Mouse (Mus musculus): ENCODE measurements around the gene Ncoa7. TPM values are rescaled to one million over a fixed set of nuclear protein-coding genes. Genes with fewer than 3 reads are reported as not detected.

Ncoa7 gene
- polyA plus RNA-seq, 1 experiment from 2014 or later, result 16.4 TPM

GRCm38 (mm10) chr10:30749807-30750206, 53.3 kb downstream of the Ncoa7 start:
- no peak for DNase-seq (ENCODE audit: low spot score)

- DNase-seq (ENCODE audit: low spot score), result no peak
Observed at GRCm38 (mm10) chr10:30745238-30745974, 57.7 kb downstream of the Ncoa7 start.

- no peak for DNase-seq (ENCODE audit: low spot score)
Observed at GRCm38 (mm10) chr10:30743275-30743674, 59.9 kb downstream of the Ncoa7 start.

- no peak for DNase-seq (ENCODE audit: low spot score)
Observed at GRCm38 (mm10) chr10:30738403-30738802, 64.7 kb downstream of the Ncoa7 start.

DNA sequence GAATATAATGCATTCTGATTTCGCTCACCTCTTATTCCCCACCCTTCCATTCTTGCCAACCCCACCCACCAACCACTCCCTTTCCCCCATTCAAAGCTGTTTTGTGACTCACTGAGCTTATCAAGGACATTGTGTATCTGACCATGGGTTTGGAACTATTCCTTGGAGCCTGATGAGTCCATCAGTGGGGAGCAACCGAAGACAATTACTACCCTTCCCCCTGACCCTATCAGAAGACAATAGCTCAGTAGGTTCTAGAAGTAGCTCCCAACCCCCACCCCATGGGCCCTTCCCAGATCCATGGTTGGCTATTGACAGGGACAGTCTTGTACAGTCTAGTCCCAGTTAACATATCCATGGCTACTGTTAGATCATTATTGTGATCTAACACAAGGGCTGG, 65.8 kb downstream of the Ncoa7 start:
- no peak for DNase-seq (ENCODE audit: low spot score)

DNA sequence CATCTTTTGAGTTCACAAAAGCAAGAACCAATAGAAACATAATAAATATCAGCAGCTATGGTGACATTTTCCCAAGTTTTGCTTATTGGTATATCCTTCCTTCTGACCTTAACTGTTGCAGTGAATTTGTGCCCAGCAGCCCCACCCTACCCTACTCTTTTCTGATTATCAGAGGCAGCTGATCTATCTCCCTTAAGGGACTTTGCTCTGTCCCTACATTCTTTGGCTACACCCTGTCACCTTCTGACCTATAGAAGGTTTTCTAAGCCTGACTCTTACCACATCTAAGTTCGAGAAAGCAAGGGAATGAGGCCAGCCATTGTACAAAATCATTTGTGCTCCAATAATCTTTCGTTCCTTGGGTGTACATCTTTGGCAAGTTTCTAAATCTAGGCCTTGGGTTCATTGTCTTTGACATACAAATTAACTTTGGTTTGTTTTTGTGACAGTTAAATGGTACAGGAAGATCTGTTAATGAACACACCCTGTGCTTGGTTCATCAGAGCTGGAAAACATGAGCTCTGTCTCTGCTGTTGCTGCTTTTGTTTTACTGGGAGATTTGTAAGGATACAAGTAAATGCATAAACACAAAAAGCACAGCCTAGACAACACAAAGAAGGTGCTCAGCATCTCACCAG, 69.9 kb downstream of the Ncoa7 start:
- DNase-seq (ENCODE audit: low spot score), result no peak

DNA sequence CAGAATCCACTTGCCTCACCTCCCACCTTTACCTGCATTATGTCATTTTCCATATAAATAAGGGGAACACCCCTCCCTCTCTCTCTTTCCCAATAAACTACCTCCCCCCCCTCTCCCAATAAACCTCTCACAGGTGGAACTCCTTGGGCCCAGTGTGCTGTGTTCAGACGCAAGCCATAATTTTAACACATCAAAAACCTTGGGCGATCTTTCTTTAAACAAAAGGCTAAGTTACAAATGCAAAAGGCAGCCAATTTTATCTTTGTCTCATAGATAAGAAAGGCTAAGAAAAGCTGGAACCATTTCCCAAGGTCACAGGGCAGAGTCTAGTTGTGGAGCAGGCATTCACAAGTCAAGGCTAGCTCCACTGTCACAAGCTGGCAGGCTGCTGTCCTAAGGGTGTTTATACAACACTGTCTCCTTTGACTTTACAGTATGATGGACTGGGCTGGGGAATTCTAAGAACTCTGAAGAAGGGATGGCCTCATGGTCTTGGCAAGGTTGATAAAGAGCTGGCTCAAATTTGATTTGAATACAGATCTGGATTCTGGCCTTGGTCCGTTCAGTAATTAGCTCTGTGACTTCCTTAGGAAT, 71.7 kb downstream of the Ncoa7 start:
- DNase-seq (ENCODE audit: low spot score), result no peak

- no peak for DNase-seq (ENCODE audit: low spot score)
Observed at GRCm38 (mm10) chr10:30730791-30731190, 72.3 kb downstream of the Ncoa7 start.

DNA sequence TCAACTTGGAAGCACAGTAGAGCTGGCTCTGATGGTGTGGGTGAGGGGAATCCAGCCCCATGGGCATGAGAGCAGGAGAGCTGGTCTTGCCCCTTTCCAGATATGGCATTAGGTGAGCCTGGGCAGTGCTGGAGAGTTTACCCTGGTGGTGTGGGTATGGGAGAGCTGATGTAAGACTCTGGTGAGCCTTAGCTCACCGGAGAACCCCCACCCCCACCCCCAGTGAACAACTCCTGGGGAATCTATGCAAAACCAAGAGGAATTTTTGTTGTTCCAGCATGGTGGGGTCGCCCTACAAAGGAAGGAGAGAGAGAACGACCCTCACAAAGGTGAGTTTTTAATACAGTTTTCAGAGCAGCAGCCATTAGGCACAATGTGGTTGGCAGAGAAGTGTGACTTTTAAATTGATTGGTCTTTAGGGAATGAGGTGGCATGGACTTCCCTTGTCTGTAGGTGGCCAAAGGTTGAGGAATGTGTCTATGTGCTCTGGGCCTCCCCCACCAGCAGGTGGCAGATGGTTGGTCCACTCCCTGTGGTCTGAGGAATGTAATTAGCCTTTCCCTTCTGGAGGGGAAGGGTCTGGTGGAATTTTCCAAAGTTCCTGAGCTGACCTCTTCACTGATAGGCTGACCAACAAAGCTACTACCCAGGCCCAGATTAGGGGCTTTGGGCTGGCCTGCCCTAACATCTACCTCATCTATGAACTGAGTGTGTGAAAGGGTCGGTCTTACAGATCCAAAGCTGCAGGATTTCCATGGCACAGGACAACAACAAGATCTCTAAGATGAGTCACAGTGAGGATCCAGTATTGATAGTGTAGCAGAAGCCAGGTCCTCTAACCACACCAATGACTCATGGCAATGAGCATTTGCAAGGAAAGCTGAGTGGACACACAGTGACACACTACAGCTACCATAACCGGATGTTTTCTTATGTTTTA, 73.7 kb downstream of the Ncoa7 start:
- DNase-seq (ENCODE audit: low spot score), result no peak

GRCm38 (mm10) chr10:30723014-30723413, 80.1 kb downstream of the Ncoa7 start:
- no peak for DNase-seq (ENCODE audit: low spot score)

DNA sequence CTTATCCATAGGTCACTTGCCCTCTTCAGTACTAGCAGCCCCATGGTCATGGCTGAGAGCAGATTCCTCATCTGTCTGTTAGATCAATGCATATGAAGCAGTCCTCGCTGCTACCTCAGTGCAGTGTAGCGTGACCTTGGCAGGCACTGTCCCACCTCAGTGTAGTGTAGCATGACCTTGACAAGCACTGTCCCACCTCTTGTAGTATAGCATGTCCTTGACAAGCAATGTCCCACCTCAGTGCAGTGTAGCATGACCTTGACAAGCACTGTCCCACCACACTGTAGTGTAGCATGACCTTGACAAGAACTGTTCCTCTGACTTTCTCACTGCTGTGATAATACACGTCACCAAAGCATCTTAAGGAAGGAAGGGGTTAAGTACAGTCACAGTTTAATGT, 82.6 kb downstream of the Ncoa7 start:
- no peak for DNase-seq (ENCODE audit: low spot score)

DNA sequence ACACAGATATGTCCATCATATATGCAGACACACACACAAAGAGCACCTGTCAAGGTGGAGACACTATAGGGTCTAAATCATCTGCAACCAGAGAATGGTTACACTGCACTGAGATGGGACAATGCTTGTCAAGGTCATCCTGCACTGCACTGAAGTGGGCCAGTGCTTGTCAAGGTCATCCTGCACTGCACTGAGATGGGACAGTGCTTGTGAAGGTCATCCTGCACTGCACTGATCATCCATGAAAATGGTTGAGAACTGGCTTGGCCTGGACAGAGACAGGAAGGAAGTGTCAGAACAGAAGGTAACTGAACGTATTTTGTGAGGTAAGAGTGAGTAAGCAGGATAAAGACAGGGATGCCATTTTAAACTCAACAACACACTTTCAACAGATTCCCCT, 83.2 kb downstream of the Ncoa7 start:
- no peak for DNase-seq (ENCODE audit: low spot score)

- DNase-seq (ENCODE audit: low spot score), result peak; percentile 79
Observed at GRCm38 (mm10) chr10:30718703-30719340, 84.3 kb downstream of the Ncoa7 start.

GRCm38 (mm10) chr10:30716171-30716570, 87.0 kb downstream of the Ncoa7 start:
- DNase-seq (ENCODE audit: low spot score), result no peak

DNA sequence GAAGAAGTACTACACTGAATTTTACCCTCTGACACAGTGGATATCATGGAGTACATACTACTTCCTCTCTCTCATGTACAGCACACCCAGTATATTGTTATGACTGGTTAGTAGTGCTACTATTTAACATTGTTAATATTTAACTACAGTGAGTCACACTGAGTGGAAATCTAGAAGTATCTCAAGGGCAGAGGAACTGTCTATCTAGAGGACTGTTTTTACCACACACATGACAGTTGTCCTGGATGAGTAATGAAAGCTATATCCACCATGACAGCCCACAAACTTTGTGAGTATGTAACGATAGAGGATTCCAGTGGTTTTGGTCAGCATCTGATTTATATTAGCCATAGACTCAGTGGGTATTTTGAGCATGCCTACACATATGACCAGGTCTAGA, 90.6 kb downstream of the Ncoa7 start:
- DNase-seq (ENCODE audit: low spot score), result no peak

- DNase-seq (ENCODE audit: low spot score), result no peak
Observed at GRCm38 (mm10) chr10:30709846-30710403, 93.2 kb downstream of the Ncoa7 start.

- DNase-seq (ENCODE audit: low spot score), result no peak
Observed at GRCm38 (mm10) chr10:30708039-30708438, 95.1 kb downstream of the Ncoa7 start.

DNA sequence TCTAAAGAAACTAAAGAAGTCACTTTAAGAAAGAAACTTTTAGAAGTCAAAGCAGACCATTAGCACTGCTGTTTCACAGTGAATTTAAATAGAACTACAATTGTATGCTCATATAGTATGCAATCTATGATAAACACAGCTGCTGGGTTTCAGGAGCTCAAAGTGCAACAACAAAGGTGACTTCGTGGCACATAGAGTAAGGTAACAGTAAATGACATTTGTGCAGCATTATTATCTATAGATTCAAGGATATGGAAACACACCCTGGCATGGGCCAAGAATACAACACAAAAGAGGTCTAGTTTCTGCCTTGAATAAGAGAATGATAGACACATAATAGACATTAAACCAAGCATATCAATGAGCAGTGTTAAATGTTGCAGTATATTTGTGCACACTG, 100.5 kb downstream of the Ncoa7 start:
- no peak for DNase-seq (ENCODE audit: low spot score)

- DNase-seq (ENCODE audit: low spot score), result no peak
Observed at GRCm38 (mm10) chr10:30686862-30687261, 116.3 kb downstream of the Ncoa7 start.

DNA sequence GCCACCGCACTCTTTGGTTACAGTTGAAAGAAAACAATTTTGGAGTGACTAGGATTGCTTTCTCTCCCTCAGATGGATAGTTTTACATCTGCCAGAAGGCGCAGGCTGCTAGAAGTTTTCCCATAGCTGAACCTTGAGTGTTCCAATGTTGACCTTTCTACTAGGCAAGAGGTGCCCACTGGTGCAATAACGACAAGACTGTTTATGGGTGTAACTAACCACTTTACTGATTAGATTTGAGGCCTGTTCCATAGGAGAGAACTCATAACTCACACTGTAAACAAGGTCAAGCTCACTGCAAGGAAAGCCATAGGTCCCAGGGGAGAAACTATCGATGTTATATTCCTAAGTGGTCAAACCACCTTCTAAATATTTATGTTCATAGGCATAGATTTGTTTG, 119.7 kb downstream of the Ncoa7 start:
- DNase-seq (ENCODE audit: low spot score), result no peak

GRCm38 (mm10) chr10:30679756-30680155, 123.4 kb downstream of the Ncoa7 start:
- no peak for DNase-seq (ENCODE audit: low spot score)

Measured in thymus, postnatal 0 days (tissue).